Mouse (Mus musculus) midbrain, embryonic 11.5 days (tissue): ENCODE data around the gene Cdkn2c. TPM values are rescaled to one million over a fixed set of nuclear protein-coding genes. Genes with fewer than 3 reads are reported as not detected.
"Not testable (repeated sequence)": the region's sequence is repeated elsewhere in the genome, so short reads cannot be mapped to it uniquely, and the experiment has no call there.

ENCODE experiments used
- ATAC-seq: fragments of 200-750 bp; cut with Nextera tagmentation; 2 replicates; pipeline ENCODE4 v1.8.0; 2017; ENCODE audit warnings: moderate TSS enrichment, moderate library complexity; ENCODE audit not compliant: low FRiP score
- DNase-seq: peaks from one replicate; pipeline ENCODE4 v3.0.0; 2015; ENCODE audit warnings: low spot score; ENCODE audit errors: missing footprints
- H3K27ac ChIP-seq: fragments of 300-500 bp; sonication (generic); 2 replicates; pipeline ENCODE4 v1.5.1; 2014; ENCODE audit warnings: low read depth, low read length
- H3K27me3 ChIP-seq: fragments of 300-500 bp; sonication (generic); 2 replicates; pipeline ENCODE4 v1.6.1; 2014; ENCODE audit warnings: mild to moderate bottlenecking, low read length, moderate library complexity, mixed read lengths; ENCODE audit not compliant: control insufficient read depth, insufficient read depth
- H3K36me3 ChIP-seq: fragments of 300-500 bp; sonication (generic); 2 replicates; pipeline ENCODE4 v1.6.1; 2014; ENCODE audit warnings: mild to moderate bottlenecking, low read length, moderate library complexity, mixed read lengths; ENCODE audit not compliant: control insufficient read depth, insufficient read depth
- H3K4me1 ChIP-seq: fragments of 300-500 bp; sonication (generic); 2 replicates; pipeline ENCODE4 v1.6.1; 2014; ENCODE audit warnings: low read length; ENCODE audit not compliant: control insufficient read depth, insufficient read depth
- H3K4me2 ChIP-seq: fragments of 300-500 bp; sonication (generic); 2 replicates; pipeline ENCODE4 v1.6.1; 2014; ENCODE audit warnings: mild to moderate bottlenecking, moderate library complexity
- H3K4me3 ChIP-seq: fragments of 300-500 bp; sonication (generic); 2 replicates; pipeline ENCODE4 v1.5.1; 2014; ENCODE audit warnings: low read depth, low read length
- H3K9ac ChIP-seq: fragments of 300-500 bp; sonication (generic); 2 replicates; pipeline ENCODE4 v1.6.1; 2014; ENCODE audit warnings: low read length
- H3K9me3 ChIP-seq: fragments of 300-500 bp; sonication (generic); 2 replicates; pipeline ENCODE4 v1.6.1; 2016; ENCODE audit warnings: low read length; ENCODE audit not compliant: control insufficient read depth
- WGBS: fragments of 180-500 bp; shearing (Covaris S2); extraction: QIAGEN DNeasy Blood & Tissue Kit; methylation state at CpG from one replicate; pipeline ENCODE4 v1.1.7; 2014; 5-methylcytosine and 5-hydroxymethylcytosine counted together
- polyA plus RNA-seq: library from polyadenylated mRNA; unstranded; fragments of >200 nt; fragmentation: Nextera tagmentation; extraction: Ambion mirVana; gene quantifications from 2 replicates; pipeline ENCODE4 v1.2.1, GENCODE M21; 2014

Cdkn2c gene
- 7.4 and 8.9 TPM in 2 replicates for polyA plus RNA-seq

DNA sequence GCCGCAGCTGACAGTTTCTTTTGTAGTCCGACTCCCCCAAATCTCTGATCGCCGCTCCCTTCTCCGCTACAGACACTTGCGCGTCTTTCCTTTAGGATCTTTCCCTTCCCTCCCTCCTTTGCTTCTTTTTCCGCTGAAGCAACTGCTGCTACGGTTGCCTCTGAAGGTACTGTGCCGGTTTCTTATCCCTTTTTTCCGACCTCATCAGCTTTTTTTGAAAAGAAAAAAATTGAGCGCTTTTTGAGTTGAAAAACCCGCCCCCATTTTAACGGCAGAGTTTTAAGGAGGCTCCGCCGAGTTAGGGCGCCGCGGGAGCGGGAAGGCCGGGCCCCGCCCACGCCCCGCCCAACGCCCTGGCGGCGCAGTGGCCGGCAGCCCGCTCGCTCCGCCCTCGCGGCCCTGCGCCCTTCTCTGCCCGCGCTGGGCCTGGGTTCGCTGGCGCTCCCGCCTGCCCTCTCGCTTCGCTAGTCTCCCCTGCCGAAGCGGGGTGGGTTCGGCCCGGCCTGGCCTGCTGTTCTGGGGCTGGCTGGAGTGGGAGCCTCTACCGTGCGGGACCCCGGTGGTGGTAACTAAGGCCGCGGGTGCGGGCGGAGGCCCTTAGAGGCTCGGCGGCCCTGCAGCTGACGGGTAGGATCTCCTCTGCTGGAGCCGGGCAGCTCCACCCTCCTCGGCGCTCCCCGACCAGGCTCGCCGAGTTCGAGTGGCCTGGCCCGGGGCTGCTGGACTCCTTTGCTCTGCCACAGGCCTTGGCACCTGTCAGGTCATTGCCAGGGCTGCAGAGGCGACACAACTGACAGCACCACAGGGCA is at the start of gene Cdkn2c:
Gene Cdkn2c, minus strand, starts transcription at position 729 of the 809 bp plus-strand sequence.
- H3K27ac ChIP-seq = peak within 1 kb of the TSS; percentile 57; the same call in 1 of the 2 replicates
- H3K4me1 ChIP-seq = peaks cover 8% of the 10 kb centered on the region; the same call in 1 of the 2 replicates
- peak within 1 kb of the TSS; percentile 63 for H3K4me3 ChIP-seq
- DNase-seq (peak; percentile 99), ATAC-seq (peak; percentile 96)
- H3K27me3 ChIP-seq = peaks cover 28% of the 10 kb centered on the region
- under 1% methylated on average over 60 of the region's 64 CpGs for WGBS
- H3K36me3 ChIP-seq = no peaks in the 10 kb centered on the region
- H3K9ac ChIP-seq = peak within 1 kb of the TSS; percentile 86
- peak within 1 kb of the TSS; percentile 96 for H3K4me2 ChIP-seq
- H3K9me3 ChIP-seq = no peaks in the 10 kb centered on the region

- Histone ChIP-seq H3K27me3 (no peaks in the 10 kb centered on the region), H3K9me3 (no peaks in the 10 kb centered on the region), H3K4me1 (no peaks in the 10 kb centered on the region), H3K4me3 (no peak overlapping the region), H3K4me2 (no peak overlapping the region), H3K27ac (no peak overlapping the region), H3K36me3 (no peaks in the 10 kb centered on the region), H3K9ac (no peak overlapping the region)
- WGBS = 94% methylated on average over 2 of the region's 2 CpGs
- no peak for DNase-seq
- ATAC-seq = no peak
Observed at GRCm38 (mm10) chr4:109705349-109705748, 38.4 kb upstream of the Cdkn2c start.

- H3K9me3 ChIP-seq = no peaks in the 10 kb centered on the region
- no peak overlapping the region for H3K4me2 ChIP-seq
- no peak overlapping the region for H3K27ac ChIP-seq
- ATAC-seq (no peak), DNase-seq (peak; percentile 90)
- no peaks in the 10 kb centered on the region for H3K36me3 ChIP-seq
- no peak overlapping the region for H3K4me3 ChIP-seq
- no peaks in the 10 kb centered on the region for H3K27me3 ChIP-seq
- no peak overlapping the region for H3K9ac ChIP-seq
- no peaks in the 10 kb centered on the region for H3K4me1 ChIP-seq
Observed at GRCm38 (mm10) chr4:109703568-109703967, 36.6 kb upstream of the Cdkn2c start.

GRCm38 (mm10) chr4:109700727-109701126 is 33.7 kb upstream of the Cdkn2c start:
- H3K9ac ChIP-seq, H3K4me3 ChIP-seq, H3K9me3 ChIP-seq, H3K36me3 ChIP-seq, H3K4me2 ChIP-seq, H3K4me1 ChIP-seq, DNase-seq, H3K27ac ChIP-seq, H3K27me3 ChIP-seq, ATAC-seq: not testable (repeated sequence)
- WGBS = 98% methylated on average over 3 of the region's 3 CpGs

- Histone ChIP-seq H3K4me3 (no peak overlapping the region), H3K27ac (no peak overlapping the region), H3K4me2 (no peak overlapping the region), H3K36me3 (no peaks in the 10 kb centered on the region), H3K9ac (no peak overlapping the region), H3K27me3 (no peaks in the 10 kb centered on the region), H3K9me3 (no peaks in the 10 kb centered on the region), H3K4me1 (no peaks in the 10 kb centered on the region)
- DNase-seq = no peak
- ATAC-seq = no peak
Observed at GRCm38 (mm10) chr4:109692674-109693073, 25.7 kb upstream of the Cdkn2c start.

GRCm38 (mm10) chr4:109683561-109683960 is 16.6 kb upstream of the Cdkn2c start:
- Histone ChIP-seq H3K4me1 (no peaks in the 10 kb centered on the region), H3K36me3 (no peaks in the 10 kb centered on the region), H3K9ac (no peak overlapping the region), H3K9me3 (no peaks in the 10 kb centered on the region), H3K4me3 (no peak overlapping the region), H3K4me2 (no peak overlapping the region), H3K27ac (no peak overlapping the region), H3K27me3 (no peaks in the 10 kb centered on the region)
- ATAC-seq = no peak
- DNase-seq = no peak
- 71% methylated on average over 2 of the region's 2 CpGs for WGBS

DNA sequence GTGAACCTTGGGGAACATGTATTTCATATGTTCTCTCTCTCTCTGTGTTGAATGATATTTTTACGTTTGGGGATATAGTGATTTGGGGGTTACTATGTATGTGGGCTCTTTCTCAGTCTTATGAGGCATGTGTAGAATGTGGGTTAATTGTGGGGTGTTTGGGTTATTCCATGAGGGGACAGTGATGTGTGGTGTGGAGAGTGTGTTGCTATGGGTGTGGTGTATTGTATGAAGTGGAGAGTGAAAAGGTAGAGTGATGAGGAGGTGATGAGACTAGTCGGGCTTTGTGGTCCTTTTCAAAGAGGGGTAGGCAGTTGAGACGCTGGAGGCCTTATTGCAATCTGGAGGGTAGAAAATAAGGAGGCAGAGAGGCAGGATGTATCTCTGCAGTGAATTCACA is 10.2 kb upstream of the Cdkn2c start:
- peak; percentile 25; the same call in 1 of the 2 replicates for ATAC-seq
- Histone ChIP-seq H3K9ac (peak overlapping the region; percentile 88), H3K27me3 (no peaks in the 10 kb centered on the region), H3K36me3 (no peaks in the 10 kb centered on the region), H3K4me1 (peaks cover 4% of the 10 kb centered on the region; the same call in 1 of the 2 replicates), H3K27ac (peak overlapping the region; percentile 92), H3K4me2 (peak overlapping the region; percentile 49), H3K4me3 (peak overlapping the region; percentile 89), H3K9me3 (no peaks in the 10 kb centered on the region)
- 0% methylated on average over 3 of the region's 3 CpGs for WGBS
- DNase-seq = no peak

DNA sequence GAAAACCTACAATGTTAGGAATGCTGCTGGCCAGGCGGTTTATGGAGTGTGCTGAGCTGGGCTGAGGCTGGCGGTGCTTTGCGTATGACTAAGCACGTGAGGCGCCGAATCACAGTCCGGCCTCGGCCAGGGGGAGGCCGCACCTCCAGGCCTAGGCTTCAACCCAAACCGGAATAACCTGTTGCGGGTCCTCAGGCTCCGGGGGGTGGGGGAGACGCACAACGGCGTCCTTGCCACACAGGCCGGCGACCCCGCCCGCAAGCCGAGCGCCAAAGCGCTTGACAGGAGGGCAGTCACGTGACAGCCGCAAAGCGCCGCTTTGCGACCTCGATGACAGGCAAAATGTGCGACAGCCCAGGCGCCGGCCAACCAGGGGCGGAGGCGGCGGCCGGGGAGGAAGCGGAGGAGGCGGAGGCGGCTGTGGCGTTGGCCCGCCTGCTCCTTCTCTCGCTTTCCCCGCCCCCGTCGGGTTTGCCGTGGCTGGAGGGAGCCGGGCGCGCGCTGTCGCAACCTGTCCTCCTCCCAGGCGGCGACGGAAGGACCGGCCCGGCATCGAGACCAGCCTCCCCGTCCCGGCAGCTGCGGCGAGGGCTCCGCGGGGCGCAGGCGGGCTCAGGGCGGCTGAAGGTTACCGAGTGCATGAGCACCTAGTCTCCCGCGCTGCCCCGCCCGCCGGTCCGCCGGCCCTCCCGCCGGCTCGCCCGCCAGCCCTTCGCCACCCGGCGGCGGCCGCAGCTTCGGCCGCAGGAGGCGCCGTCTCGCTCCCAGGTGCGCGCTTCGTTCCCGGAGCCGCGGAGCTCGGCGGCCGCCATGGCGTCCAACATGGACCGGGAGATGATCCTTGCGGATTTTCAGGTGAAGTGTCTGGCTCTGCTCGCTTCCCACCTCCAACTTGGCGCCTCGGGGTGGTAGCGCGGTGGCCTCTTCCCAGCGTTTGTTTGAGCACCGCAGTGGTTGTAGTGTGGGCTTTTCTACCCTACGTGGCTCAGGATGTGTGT is 9.5 kb upstream of the Cdkn2c start, which contains the start of gene Faf1:
Gene Faf1, plus strand, starts transcription at position 371 of the 998 bp plus-strand sequence.
- DNase-seq = peak; percentile 99
- under 1% methylated on average over 97 of the region's 107 CpGs for WGBS
- ATAC-seq = peak; percentile 98
- Histone ChIP-seq H3K36me3 (no peaks in the 10 kb centered on the region), H3K4me1 (peaks cover 4% of the 10 kb centered on the region; the same call in 1 of the 2 replicates), H3K4me2 (peak within 1 kb of the TSS; percentile 56), H3K27me3 (no peaks in the 10 kb centered on the region), H3K4me3 (peak within 1 kb of the TSS; percentile 89), H3K27ac (peak within 1 kb of the TSS; percentile 92), H3K9me3 (no peaks in the 10 kb centered on the region), H3K9ac (peak within 1 kb of the TSS; percentile 88)
